Mouse (Mus musculus): ENCODE measurements around the gene Klhl29.

The Klhl29 gene

DNA sequence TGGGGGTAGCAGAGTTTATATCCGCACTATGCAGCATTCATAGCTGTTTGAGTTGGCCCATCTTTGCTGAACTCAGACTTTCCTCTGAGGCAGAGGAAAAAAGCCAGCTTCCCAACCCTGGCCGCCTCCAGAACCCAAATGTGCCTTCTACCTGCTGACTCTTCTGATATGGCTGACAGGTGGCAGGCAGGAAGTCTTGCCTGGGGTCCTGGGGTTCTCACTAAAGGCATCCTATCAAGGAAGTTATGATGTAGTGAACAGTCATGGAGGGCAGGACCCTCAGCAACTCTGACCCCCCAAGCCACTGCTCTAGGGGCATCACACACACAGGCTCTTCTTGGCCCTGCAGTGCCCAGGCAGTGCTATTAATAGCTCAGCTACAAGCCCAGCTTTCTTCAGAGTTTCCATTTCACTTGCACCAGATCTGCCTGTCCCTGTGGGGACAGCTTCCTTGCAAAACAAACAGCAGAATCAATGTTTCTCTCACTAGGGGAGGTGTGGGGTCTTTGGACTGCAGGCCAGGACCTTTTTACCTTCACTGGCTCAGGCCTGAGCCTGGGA lies 187.6 kb downstream of the Klhl29 start:
- DNase-seq (ENCODE audit: low read depth, low spot score): no peak

DNA sequence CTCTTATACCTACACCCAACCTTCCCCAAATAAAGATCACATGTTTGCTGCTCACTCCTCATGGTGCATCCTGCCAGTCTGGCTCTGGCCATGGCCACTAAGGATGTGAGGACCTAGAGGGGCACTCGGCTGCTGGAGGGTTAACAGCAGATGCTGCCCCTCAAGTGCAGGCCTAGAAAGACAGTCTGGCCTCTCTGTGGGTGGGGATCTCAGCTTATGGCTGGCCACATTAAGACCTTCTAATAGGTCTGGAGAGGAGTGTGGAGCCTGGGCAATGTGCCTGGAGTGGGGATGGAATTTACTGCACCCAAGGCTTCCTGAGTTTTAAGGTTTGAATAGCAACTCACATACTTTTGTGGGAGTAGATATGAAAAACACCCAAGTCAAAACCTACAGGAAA lies 188.8 kb downstream of the Klhl29 start:
- no peak for DNase-seq (ENCODE audit: low read depth, low spot score)

DNA sequence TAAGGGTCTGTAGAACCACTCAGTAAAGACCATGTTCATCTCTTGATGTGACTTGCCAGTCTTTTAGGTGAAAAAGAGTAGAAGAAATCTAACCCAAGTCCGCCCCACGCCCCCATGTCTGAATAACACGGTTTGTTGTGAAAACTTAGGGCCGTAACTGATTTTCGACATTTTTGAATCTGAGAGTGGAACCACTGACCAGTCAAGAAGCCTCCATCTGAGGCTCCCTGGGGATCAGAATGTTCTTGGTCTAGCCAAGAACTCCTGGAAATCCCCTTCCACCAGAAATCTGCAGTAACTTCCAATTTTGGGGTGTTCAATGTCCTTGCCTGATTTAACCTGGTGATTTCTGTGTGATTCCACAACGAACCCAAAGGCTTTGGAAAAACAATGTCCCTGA lies 189.9 kb downstream of the Klhl29 start:
- no peak for DNase-seq (ENCODE audit: low read depth, low spot score)

DNA sequence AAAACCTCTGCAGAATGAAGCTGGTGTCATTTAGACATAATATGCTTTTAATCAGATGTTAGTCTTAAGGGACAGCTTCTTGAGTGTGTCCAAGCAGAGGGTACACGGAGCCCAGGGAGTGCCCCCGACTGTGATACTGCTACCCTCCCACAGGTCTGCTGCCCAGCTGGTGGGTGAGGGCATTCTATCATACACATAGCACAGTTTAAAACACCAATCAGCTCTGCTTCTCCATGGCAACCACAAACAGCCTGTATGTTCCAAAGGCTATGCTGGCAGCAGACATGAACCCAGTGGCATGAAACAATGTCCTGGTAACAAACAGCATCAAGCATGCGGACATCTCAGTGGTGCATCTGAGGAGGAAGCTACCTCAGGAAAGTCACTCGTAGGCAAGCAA lies 192.9 kb downstream of the Klhl29 start:
- no peak for DNase-seq (ENCODE audit: low read depth, low spot score)

DNA sequence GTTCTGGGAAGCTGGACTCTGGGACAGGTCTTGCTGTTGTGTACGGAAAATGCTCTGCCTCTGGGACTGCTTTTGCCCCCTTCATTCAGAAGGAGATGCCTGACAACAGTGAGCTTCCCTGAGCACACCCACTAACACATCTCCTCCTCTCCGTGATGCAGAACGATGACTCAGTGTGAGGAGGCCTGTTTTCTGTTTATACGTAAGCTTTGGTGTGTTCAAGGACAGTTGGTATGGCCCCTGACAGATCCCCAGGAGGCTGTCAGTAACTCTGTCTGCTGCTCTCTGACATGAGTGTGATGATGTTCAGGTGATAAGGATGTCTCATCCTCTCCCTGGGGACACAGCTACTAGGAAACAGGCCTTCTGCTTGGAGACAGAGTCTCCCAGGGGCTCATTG lies 193.3 kb downstream of the Klhl29 start:
- no peak for DNase-seq (ENCODE audit: low read depth, low spot score)

DNA sequence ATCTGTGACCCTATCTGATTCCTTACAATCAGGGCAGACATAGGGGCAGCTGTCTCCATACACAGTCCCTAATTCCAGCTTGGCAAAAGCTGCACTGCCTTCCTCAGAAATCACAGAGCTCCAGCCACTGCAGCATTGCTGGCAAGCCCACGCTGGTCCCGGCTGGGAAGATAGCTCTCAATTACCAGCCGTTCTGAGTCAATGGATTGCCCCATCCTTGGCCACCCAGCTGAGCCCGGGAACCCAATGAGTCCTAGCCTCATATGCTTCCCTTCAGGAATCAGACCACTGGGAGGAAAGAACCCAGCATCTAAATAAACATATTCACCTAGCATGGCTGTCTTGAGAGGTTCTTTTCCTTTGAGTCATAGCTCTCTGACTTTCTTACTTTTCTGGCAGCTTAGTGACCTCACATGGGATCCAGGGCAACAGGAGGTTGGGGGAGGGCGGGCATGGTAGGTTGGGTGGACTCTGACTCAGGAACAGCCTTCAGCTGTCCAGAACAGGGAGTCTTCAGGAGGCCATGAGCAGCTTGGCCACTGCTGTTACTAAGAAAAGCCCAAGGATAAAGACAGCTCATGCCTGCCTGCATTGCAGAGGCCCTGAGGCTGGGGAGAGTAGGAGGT lies 198.7 kb downstream of the Klhl29 start:
- no peak for DNase-seq (ENCODE audit: low read depth, low spot score)

DNA sequence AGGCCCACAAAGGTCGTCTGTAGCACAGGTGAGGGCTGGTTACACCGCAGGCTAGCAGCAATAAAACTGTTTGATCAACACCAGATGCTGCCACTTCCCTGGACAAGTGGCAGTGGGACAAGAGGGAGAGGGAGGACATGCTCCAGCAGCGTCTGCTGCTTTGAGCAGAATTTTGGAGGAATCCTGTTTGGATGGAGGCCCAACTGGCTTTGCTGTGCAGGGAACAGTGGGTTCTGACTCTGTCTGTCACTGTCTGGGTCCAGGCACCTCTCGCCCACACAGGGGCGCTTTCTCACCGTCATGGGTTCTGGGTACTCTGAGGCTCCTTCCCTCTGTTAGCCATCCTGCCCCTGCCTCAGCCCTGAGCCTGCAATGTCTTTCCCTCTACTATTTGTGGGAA lies 209.3 kb downstream of the Klhl29 start:
- DNase-seq (ENCODE audit: low read depth, low spot score): no peak

DNA sequence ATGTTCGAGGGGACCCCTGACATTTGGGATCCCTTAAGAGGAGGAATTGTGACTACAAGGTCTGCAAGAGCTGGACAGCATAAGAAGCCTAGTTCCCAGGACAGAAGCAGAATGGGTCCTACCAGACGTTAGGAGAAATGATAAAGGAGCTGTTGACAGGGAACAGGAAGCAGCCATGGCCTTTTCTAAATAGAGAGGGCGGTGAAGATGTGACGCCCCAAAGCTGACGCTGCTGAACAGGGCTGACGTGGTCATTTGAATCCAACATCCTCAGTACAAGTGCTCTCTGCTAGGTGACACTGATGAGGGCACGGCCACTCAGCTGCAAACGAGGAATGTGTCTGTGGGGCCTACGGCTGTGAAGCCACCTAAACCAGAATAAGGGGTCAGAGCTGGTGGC lies 210.1 kb downstream of the Klhl29 start:
- no peak for DNase-seq (ENCODE audit: low read depth, low spot score)

DNA sequence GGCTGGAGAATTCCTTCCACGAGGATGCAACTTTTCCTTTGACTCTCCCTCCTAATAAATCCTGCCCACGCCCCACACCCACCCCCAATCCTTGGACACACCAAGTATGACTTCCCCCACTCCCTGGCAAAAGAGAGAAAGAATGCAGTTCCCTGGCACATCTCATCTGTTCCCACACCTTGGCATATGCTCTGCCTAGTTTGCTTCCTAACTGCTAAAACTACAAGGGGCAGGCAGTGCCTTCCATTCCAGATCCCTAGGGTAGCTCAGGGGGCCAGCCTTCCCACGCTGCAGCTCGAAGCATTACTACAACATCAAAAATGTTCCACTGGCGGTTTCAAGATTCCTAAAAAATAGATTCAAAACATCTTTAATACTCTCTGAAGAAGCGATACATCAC lies 212.8 kb downstream of the Klhl29 start:
- DNase-seq (ENCODE audit: low read depth, low spot score): no peak

DNA sequence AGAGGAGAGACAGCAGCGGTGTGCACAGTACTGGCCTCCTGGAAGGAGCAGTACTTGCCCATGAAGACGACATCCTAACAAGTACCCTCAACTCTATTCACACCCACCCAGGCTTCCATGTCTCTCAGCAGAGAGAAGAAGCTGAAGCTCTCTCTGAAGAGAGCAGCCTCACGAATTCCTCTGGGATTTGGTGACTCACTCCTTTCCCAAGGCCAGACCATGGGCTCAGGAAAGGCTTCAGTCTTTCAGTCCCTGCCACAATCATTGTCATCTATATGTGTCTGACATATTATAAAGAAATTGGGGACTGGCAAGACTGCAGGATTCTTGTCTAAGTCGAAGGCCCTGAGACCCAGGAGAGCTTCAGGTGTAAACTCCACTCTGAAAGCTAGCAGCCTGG lies 213.9 kb downstream of the Klhl29 start:
- DNase-seq (ENCODE audit: low read depth, low spot score): no peak

DNA sequence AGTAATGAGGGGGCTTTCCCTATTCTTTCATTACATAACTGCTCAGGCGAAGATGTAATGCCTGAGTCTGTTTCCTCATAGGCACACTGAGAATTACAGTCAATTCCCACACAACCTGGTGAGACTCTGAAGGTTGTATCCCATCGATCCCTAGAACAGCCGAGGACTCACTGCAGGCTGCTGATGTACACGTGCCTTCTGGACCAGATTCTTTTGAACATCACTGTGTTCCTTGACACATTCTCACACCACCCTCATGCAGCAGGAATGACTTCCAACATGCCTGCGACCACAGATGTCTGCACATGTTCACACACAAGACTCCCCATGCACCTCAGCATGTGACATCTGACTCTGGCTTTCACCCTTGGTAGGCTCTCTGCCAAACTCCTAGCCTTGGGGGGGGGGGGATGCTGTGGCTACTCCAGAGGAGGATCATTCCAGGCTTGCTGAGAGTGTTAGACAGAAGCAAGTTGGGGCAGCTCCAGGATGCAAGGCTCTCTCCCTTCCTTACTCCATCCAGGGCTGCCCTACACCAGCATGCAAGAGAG lies 217.5 kb downstream of the Klhl29 start:
- DNase-seq (ENCODE audit: low read depth, low spot score): no peak

DNA sequence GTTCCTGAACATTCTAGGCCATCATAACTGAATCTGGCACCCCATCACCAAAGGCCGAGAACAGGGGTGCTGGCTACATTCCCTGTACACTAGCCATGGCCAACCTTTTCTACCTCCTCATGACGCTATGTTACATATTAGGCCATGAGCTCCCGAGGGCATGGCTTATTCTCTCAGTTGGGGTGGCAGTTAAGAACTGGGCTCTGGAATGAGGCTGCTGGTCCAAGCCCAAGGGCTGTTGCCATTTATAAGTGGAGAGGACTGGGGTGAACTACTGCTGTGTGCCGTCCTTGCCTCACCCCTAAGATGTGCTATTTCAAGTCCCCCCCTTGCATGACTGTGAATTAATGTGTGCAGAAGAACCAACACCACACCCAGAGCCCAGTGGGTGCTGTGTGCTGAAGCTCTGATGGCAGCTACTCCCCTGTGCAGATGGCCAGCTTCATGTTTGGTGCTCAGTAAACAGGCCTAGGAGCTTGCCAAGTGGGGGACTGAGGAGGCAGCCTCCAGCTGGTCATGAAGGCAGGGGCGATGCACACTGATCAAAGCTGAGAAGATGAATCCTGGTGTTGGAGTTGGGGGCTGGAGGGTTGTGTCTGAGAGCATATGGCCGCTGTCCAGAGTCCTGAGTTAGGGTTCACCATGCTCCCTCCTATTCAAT lies 218.3 kb downstream of the Klhl29 start:
- no peak for DNase-seq (ENCODE audit: low read depth, low spot score)

DNA sequence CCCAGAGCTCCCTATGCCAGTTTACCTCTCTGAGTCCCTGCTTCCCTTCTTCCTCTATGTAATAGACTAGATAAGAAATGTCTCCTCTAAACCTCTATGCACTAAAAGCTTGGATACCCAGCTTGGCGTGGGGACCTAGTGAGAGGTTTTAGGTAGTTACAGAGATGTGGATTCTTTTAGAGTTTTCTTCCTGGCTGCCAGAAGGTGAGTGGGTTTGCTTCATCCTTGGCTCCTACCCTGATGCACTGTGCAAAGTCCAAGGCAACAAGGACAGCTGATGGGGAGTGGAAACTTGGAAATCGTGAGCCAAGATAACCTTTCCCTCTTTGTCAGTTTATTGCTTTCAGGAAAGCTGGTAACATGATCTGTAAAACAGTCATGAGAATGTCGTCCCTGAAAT lies 220.3 kb downstream of the Klhl29 start:
- DNase-seq (ENCODE audit: low read depth, low spot score): no peak

DNA sequence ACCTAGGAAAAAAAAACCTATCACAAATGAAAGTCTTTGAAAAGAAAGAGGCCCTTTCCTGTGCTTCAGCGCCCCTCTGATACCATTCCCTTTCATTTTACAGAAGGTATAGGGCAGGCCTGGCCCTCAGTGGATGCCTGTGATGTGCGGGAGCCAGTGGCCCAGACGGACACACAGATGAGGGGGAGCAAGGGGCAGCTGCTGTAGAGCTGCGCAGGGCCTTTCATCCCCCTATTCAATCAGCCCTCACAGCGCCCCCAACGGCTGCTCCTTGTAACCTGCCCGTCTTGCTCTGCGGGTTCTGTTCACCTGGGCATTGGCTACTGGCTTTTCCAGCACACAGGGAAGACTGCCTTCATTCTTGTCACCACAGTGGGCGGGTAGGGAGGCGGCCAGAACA lies 223.6 kb downstream of the Klhl29 start:
- peak; percentile 42 for DNase-seq (ENCODE audit: low read depth, low spot score)

DNA sequence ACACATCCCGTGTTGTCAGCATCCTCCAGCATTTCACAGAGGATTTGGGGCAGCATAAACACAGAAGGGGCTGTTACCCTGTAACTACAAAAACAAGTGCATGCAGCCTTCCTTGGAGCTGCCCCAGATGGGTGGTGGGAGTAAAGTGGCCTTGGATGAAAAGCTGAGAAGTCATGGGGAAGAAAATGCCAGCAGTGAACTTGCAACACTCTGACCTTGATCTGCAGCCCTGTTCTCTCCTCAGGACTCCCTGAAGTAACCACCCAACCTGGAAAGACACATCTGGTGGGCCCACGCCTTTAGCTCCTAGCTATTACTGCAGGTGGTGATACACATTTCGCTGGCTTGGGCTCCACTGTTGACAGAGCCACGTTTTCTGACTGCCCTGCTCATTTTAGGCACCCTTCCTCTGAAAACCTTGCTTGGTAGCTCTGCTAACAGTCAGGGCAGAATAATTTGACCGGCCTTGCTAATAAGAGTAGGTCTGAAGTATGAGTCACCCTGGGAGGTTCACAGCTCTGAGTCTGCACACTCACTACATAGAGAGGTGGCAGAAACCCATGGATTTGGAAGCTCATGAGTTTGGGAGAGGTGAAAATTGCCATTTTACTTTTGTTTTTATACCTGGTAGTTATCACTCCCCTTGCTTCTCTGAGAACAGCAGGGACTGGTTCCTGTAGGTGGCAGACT lies 228.0 kb downstream of the Klhl29 start:
- no peak for DNase-seq (ENCODE audit: low read depth, low spot score)

DNA sequence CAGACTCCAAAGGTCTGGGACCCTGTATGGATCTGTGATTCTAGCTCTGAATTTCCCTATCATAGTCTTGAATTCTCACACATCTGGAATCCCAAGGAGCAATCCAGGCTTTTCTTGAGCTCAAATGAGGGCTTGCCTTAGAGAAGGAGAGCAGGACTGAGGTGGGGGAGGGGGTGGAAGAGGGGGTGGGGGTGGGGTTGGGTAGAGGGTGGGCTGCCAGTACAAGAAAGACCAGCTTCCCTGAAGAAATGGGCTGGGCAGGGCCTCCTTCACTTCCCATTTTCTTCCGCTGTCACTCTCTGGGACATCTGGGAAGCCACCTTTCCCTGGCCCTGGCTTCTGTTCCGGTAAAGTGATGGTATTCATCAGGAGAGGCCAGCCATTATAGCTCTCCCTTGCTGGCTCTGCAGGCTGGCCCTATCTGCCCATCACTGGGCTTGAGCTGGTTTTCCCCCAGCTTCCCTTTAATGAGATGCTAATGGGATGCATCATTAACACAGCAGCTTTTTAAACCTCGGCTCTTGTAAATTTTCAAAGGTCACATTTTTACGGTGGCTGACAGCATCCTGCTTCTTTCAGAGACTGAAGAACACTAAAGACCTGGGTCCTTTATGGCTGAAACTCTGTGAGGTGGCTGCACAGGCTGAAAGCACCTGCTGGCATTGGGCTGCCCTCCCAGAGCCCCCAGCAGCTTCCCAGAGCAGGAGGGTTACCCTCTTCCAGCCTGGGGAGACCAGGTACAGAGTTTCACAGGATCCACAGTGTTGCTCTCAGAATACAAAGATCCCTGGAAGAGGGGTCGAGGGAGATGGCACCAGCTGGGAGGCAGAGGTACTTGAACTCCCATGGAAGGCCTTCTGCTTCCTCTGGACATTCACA lies 231.3 kb downstream of the Klhl29 start:
- no peak for DNase-seq (ENCODE audit: low read depth, low spot score)

DNA sequence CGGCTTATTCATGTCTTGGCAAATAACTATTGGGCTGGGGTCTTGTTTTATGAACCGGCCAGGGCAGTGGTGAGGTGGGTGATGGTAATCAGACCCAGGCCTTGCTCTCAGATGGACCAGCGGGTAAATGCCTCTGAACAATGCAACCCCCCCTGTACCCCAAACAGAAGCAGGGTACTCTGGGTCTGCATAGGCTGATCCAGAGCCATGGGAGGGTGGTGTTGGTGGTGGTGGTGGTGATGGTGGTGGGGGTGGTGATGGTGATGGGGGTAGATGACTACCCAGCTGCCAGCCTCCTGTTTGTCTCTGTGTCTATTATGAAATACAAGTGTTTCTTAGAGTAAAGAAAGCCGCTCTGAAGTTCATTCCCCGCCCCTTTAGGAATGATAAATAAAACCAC lies 232.3 kb downstream of the Klhl29 start:
- DNase-seq (ENCODE audit: low read depth, low spot score): no peak

DNA sequence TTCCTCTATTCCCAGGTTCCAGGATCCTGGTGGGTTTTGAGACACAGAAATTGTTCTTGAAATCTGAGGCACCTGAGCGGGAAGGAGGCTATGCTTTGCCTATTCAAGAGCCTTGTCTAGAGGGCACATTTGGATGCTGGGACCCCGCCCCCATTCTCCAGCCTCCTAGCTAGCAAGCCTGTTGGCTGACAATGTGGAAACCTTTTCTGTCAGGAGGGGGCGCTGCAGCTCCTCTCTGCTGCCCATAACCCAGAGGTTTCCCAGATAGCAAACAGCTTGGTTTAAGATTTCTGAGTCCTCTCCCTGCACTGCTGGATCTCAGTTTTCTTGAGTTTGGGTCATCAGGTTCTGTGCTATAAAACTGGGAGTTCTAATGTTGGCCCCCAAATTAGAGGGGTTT lies 232.7 kb downstream of the Klhl29 start:
- DNase-seq (ENCODE audit: low read depth, low spot score): peak; percentile 80

DNA sequence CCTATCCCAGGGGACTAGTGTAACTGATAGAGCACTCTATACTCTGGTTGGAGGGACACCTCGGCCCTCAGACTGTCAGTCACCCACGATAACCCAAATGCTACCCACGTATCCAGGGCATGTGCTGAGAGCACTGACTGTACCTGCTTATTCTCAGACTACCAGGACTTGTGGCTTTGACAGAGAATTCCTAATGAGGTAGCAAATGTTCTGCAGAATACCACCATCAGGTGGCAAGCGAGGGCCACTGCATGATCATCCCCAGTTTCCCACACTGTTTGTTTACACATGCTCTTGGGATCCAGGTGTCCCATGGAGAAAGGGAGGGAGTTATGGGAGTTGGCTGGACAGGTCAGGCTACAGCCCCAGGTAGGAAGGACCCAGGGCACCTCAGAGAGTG lies 234.4 kb downstream of the Klhl29 start:
- peak; percentile 37 for DNase-seq (ENCODE audit: low read depth, low spot score)

DNA sequence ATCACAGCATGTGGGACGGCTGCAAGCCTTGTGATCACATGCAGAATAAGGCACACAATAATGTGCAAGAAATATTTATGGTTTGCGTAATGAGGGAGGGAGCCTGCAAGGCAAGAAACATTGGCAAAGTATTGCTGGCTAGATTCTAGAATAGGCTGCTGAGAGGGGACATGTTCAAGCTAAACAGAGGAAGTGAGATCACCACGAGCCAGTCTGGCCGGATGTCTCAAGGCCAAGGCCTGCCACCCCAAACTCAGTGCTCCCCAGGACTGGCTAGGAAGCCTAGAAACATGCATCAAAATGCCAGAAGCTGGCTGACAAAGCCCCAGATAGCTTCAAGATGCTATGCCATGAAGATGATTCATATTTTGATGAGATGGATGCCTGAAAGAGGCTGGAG lies 236.2 kb downstream of the Klhl29 start:
- no peak for DNase-seq (ENCODE audit: low read depth, low spot score)

DNA sequence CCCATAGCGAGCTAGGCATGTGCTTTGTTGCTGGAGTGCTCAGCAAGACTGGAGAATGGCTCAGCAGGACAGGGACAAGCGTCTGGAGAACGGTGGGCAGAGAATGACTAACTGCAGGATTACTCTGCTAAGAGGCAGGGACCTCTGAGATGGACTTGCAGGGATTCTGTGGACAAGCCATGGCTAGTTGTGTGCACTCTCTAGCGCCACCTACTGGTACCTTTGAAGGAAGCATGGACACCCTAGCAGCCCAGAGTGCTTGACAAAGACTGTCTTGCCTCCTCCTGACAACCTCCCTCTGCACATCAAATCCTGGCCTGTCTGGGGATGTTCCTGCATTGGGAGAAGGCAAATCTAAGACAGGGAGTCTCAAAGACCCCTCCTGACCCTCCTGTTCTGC lies 239.2 kb downstream of the Klhl29 start:
- peak; percentile 87 for DNase-seq (ENCODE audit: low read depth, low spot score)

DNA sequence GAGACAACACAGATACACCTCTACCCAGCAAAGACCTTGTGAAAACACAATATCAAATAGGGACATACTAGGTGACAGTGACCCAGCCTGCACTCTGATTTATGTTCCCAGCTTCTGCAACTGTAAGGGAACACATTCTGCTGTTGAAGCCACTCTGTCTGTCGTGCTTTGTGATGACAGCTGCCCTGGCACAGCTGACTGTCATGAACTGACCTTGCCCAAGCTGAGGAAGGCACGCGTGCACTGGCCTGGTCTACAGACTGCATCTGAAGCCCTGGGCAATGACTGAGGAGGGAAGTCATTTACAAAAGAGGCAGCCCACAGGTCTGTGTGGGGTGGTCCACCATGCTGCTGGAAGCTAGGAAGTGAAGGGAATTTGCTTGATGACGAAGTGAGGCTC lies 246.3 kb downstream of the Klhl29 start:
- DNase-seq (ENCODE audit: low read depth, low spot score): no peak

Data from ES-CJ7 (cell line).